Mouse (Mus musculus) heart, embryonic 11.5 days (tissue): Measurements from ENCODE around the gene Abhd14b. TPM values are rescaled to one million over a fixed set of nuclear protein-coding genes. Genes with fewer than 3 reads are reported as not detected.
A peak's percentile ranks its signal among the peaks of the same experiment; 100 is the strongest.

ENCODE experiments used
- ATAC-seq: fragments of 200-750 bp; cut with Nextera tagmentation; replicated peaks from 2 replicates; pipeline ENCODE4 v1.8.0; 2017; ENCODE audit warnings: moderate library complexity; ENCODE audit not compliant: insufficient number of reproducible peaks, low FRiP score, low TSS enrichment
- H3K27ac ChIP-seq: fragments of 300-500 bp; sonication (generic); 2 replicates; pipeline ENCODE4 v1.5.1; 2014; ENCODE audit warnings: mild to moderate bottlenecking, low read depth, low read length
- H3K27me3 ChIP-seq: fragments of 300-500 bp; sonication (generic); 2 replicates; pipeline ENCODE4 v1.6.1; 2014; ENCODE audit warnings: mild to moderate bottlenecking, low read length, mixed read lengths; ENCODE audit not compliant: control insufficient read depth, insufficient read depth
- H3K36me3 ChIP-seq: fragments of 300-500 bp; sonication (generic); 2 replicates; pipeline ENCODE4 v1.6.1; 2014; ENCODE audit warnings: mild to moderate bottlenecking, low read length, moderate library complexity, mixed read lengths; ENCODE audit not compliant: control insufficient read depth, insufficient read depth
- H3K4me1 ChIP-seq: fragments of 300-500 bp; sonication (generic); 2 replicates; pipeline ENCODE4 v1.6.1; 2014; ENCODE audit warnings: low read length; ENCODE audit not compliant: control insufficient read depth, insufficient read depth
- H3K4me2 ChIP-seq: fragments of 300-500 bp; sonication (generic); 2 replicates; pipeline ENCODE4 v1.6.1; 2014; ENCODE audit warnings: mild to moderate bottlenecking, moderate library complexity
- H3K4me3 ChIP-seq: fragments of 300-500 bp; sonication (generic); 2 replicates; pipeline ENCODE4 v1.5.1; 2014; ENCODE audit warnings: low read depth, low read length
- H3K9ac ChIP-seq: fragments of 300-500 bp; sonication (generic); 2 replicates; pipeline ENCODE4 v1.6.1; 2014; ENCODE audit warnings: mild to moderate bottlenecking, low read depth, low read length, moderate library complexity
- H3K9me3 ChIP-seq: fragments of 300-500 bp; sonication (generic); replicated peaks from 2 replicates; pipeline ENCODE4 v1.6.1; 2016; ENCODE audit warnings: low read length; ENCODE audit not compliant: control insufficient read depth
- WGBS: fragments of 180-500 bp; shearing (Covaris S2); extraction: QIAGEN DNeasy Blood & Tissue Kit; methylation state at CpG from one replicate; pipeline ENCODE4 v1.1.7; 2014; ENCODE audit not compliant: insufficient replicate concordance; 5-methylcytosine and 5-hydroxymethylcytosine counted together
- polyA plus RNA-seq: library from polyadenylated mRNA; unstranded; fragments of >200 nt; fragmentation: Nextera tagmentation; extraction: Ambion mirVana; gene quantifications from 2 replicates; pipeline ENCODE4 v1.2.1, GENCODE M21; 2014

Abhd14b gene
- polyA plus RNA-seq, 1 experiment from 2014 or later, result 5.0 TPM

DNA sequence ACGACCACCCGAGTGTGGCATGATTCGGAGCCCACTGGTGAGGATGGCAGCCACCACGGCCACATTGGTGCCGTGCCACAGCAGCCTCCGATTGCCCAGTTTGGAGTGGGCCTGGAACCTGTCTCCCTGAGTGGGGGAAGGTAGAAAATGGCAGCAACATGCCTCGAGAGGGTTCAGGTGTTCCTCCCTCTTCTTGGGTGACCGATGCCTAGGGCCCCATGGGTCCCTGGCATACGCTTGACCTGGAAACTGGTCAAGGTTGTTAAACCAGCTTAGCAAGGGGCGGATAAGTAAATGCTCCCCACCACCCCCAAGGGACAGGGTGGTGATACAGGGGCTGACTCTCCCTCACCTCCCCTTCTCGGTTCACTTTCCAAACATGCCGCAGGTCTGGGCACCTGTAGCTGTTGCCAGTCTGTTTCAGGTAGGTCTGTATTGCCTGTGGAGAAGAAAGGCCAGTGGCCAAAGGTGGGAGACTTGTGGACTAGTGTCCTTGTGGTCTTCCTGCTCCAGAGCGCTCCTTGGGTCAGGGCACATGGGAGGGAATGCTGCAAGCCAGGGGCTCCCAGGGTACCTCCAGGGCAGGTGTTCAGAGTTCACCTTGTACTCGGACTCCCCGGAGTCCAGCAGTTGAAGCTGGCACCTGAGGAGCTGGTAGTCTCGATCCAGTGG lies 26.0 kb downstream of the Abhd14b start:
- H3K27ac ChIP-seq, result no peak overlapping the region

DNA sequence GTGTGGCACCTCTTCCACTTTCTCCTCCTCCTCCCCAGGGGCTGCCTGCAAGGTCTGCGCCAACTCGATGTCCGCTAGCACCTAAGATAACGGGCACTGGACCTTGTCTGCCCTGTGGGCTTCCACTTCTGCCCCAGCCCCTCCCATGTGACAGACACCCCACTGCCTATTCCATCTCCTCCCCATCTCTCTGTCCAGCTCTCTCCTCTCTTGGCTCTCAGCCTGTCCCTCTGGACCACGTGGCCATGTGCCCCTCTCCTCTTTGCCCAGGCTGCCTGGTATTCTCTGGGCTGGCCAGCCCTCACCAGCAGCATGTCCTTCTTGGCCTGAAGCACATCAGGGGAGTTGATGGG lies 26.5 kb downstream of the Abhd14b start:
- Histone ChIP-seq H3K4me1 (peaks cover 33% of the 10 kb centered on the region), H3K9me3 (no peaks in the 10 kb centered on the region), H3K4me3 (no peak overlapping the region)

More for the DNA sequence above, 26.0 kb downstream of the Abhd14b start:
- no peak overlapping the region for H3K4me3 ChIP-seq
- no peaks in the 10 kb centered on the region for H3K27me3 ChIP-seq
- 85% methylated on average over 16 of the region's 16 CpGs for WGBS
- no peak overlapping the region for H3K4me2 ChIP-seq
- no peaks in the 10 kb centered on the region for H3K9me3 ChIP-seq
- H3K4me1 ChIP-seq, result peaks cover 33% of the 10 kb centered on the region
- no peaks in the 10 kb centered on the region for H3K36me3 ChIP-seq
- no peak for ATAC-seq
- no peak overlapping the region for H3K9ac ChIP-seq

DNA sequence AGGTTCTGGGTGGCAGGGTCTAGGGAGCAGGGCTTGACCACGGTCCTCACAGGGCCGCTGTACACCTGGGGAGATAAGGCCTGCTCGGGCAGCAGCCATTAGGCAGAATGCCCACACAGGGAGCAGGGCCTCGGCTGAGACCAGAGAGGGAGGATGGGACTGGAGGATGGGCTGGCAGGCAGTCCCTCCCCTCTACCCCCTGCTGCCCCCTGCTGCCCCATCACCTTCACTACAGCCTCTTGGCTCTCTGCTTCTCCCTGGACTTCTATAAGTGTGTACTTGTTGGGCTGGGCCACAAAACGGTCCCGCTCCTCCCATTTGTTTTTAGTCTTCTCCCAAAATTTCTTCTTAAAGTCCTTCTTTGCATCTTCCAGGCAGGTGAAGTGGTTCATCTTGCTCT lies 27.2 kb downstream of the Abhd14b start:
- 4% methylated on average over 6 of the region's 6 CpGs for WGBS
- no peak for ATAC-seq
- Histone ChIP-seq H3K4me1 (peaks cover 33% of the 10 kb centered on the region), H3K27ac (no peak overlapping the region), H3K9me3 (no peaks in the 10 kb centered on the region), H3K4me3 (no peak overlapping the region), H3K36me3 (no peaks in the 10 kb centered on the region), H3K4me2 (peak overlapping the region; percentile 18; the same call in 1 of the 2 replicates), H3K27me3 (no peaks in the 10 kb centered on the region), H3K9ac (no peak overlapping the region)

More for the DNA sequence above, 26.5 kb downstream of the Abhd14b start:
- 71% methylated on average over 5 of the region's 5 CpGs for WGBS
- no peaks in the 10 kb centered on the region for H3K36me3 ChIP-seq
- H3K27me3 ChIP-seq, result no peaks in the 10 kb centered on the region
- H3K9ac ChIP-seq, result no peak overlapping the region
- no peak for ATAC-seq
- H3K27ac ChIP-seq, result no peak overlapping the region
- H3K4me2 ChIP-seq, result no peak overlapping the region

DNA sequence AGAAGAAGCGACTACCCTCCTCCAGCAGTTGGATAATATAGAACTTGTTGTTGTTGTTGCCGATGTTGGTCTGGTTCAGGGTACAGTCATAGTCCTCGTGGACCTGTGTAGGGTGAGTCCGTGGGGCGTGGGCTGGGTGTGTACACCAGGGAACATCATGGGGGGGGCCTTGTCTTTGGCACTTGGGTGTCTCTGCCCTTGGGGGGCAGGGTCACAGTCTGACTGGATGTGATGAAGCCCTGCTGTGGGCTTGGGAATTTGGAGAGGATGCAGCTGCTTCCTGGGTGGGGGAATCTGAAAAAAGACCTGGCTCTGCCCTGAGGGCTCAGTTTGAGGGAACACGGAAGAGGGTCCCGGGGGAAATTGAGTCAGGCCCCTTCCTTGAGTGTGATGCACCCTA lies 27.8 kb downstream of the Abhd14b start:
- no peaks in the 10 kb centered on the region for H3K27me3 ChIP-seq
- peaks cover 33% of the 10 kb centered on the region for H3K4me1 ChIP-seq
- H3K27ac ChIP-seq, result no peak overlapping the region
- H3K36me3 ChIP-seq, result no peaks in the 10 kb centered on the region
- H3K4me2 ChIP-seq, result no peak overlapping the region
- no peak overlapping the region for H3K4me3 ChIP-seq
- H3K9ac ChIP-seq, result no peak overlapping the region
- H3K9me3 ChIP-seq, result no peaks in the 10 kb centered on the region
- no peak for ATAC-seq
- WGBS, result 61% methylated on average over 7 of the region's 7 CpGs

DNA sequence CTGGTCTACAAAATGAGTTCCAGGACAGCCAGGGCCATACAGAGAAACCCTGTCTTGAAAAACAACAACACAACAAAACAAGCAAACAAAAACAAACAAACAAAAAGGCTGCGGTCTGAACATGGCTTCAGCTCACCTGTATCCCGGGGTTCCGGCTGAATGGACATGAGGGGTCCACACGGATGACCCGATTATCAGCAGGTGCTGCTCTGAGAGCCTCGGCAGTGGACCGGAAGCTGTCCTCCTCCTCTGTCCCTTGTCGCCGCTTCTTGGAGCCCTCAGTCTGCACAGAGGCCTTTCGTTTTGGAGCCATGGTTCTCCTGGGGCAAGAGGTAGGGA lies 28.4 kb downstream of the Abhd14b start, which contains the start of gene Rrp9:
Gene Rrp9 (plus strand): TSS at position 301 of the 339 bp plus-strand sequence.
- H3K4me3 ChIP-seq, result peak within 1 kb of the TSS; percentile 57; the same call in 1 of the 2 replicates
- 82% methylated on average over 10 of the region's 10 CpGs for WGBS
- H3K27ac ChIP-seq, result no peak within 1 kb of the TSS
- no peaks in the 10 kb centered on the region for H3K36me3 ChIP-seq
- no peaks in the 10 kb centered on the region for H3K9me3 ChIP-seq
- peak within 1 kb of the TSS; percentile 48 for H3K4me2 ChIP-seq
- peaks cover 33% of the 10 kb centered on the region for H3K4me1 ChIP-seq
- no peaks in the 10 kb centered on the region for H3K27me3 ChIP-seq
- no peak for ATAC-seq
- peak within 1 kb of the TSS; percentile 58 for H3K9ac ChIP-seq

DNA sequence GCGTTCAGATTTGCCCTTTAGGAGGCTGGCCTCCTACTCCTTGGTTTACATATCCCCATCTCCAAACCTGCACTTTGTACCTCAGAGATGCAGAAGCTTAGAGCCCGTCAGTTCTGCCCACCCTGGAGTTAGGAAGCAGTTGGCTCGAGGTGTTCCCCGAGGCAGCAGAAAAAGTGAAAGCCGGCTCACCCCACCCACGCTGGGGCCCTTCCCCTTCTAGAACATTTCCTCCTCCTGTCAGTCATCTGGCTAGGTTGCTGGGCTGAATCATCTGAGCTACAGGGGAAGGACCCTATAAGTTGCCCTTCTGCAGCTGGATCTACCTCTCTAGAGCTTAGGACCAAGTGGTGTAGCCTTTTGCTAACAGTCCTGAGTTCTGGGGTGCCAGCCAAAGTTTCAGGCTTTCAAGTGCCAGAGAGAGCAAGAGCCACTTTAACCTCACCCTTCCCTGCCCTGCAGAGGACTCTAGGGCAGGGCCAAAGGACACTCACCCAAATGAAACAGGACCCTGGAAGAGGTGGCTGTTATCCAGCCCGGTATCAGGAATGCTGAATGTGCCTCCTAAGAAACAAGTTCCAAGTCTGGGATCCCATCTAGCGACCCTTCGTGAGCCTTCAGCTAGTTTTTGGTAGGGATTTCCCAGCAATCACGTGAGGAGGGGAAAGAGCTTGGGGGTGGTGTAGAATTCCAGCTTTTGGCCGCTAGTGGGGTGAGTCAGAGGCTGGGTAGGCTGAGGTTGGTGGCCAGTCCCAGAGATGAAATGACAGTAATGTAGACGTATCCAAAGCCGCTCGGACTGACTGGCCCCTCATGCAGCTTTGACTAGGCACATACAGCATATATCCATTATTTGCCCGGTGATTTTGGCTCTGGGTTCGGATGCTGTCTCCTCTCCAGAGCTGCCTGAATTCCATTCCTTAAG lies 29.0 kb downstream of the Abhd14b start:
- 31% methylated on average over 16 of the region's 16 CpGs for WGBS
- Histone ChIP-seq H3K4me2 (peak overlapping the region; percentile 48), H3K27me3 (no peaks in the 10 kb centered on the region), H3K36me3 (no peaks in the 10 kb centered on the region), H3K27ac (no peak overlapping the region), H3K9ac (peak overlapping the region; percentile 58), H3K4me3 (peak overlapping the region; percentile 57; the same call in 1 of the 2 replicates), H3K9me3 (no peaks in the 10 kb centered on the region), H3K4me1 (peaks cover 33% of the 10 kb centered on the region)
- ATAC-seq, result peak; percentile 14; the same call in 1 of the 2 replicates

DNA sequence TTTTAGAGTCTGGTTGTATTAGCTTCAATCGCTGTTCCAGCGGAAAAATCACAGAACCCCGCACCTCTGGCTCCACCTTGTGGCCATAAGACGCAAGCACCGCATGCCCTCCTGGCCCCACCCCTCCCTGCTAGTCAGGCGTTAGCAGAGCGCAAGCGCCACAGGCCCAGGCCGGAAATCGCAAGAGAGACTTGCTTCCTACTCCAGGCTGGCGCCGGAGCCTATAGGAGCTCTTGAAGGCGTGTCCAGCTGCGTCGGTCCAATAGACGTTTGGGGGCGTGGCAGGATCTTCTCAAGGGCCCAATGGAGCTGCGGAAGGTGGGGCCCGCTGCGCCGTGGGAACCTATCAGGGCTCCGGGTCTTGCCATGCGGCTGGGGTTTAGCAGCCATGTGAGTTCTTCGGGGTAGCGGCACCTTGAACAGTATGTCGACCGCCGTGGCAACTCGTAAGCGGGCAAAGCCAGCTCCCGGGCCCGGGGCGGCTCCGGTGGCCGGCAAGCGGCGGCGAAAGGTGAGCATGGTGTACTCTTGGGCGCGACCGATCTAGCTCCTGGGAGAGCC lies 29.7 kb downstream of the Abhd14b start, which contains the start of gene Parp3:
Gene Parp3 (minus strand): TSS at position 26 of the 561 bp plus-strand sequence.
- H3K36me3 ChIP-seq, result no peaks in the 10 kb centered on the region
- H3K4me3 ChIP-seq, result peak within 1 kb of the TSS; percentile 57
- H3K27ac ChIP-seq, result no peak within 1 kb of the TSS
- no peaks in the 10 kb centered on the region for H3K27me3 ChIP-seq
- under 1% methylated on average over 41 of the region's 41 CpGs for WGBS
- H3K9me3 ChIP-seq, result no peaks in the 10 kb centered on the region
- peak; percentile 98 for ATAC-seq
- peak within 1 kb of the TSS; percentile 63 for H3K9ac ChIP-seq
- H3K4me1 ChIP-seq, result peaks cover 28% of the 10 kb centered on the region
- H3K4me2 ChIP-seq, result peak within 1 kb of the TSS; percentile 77

DNA sequence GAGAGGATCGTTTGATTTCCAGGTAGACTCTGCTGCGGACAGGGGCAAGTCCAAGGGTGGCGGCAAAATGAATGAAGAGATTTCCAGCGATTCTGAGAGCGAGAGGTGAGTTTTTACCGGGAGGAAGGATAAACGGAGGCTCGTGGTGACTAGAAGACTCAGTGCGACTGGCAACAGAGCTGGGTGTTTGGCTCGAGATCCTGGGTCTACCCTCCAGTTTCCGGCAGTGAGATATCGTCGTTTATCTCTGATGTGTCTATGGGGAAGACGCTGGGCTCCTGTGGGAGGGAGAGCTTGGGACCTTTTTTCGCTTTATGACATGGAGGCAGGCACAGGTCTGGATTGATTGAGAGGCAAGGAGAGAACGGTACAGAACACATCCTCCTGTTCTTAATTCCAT lies 30.4 kb downstream of the Abhd14b start:
- H3K4me3 ChIP-seq, result peak overlapping the region; percentile 57
- H3K9me3 ChIP-seq, result no peaks in the 10 kb centered on the region
- H3K4me1 ChIP-seq, result peaks cover 23% of the 10 kb centered on the region
- ATAC-seq, result no peak
- no peaks in the 10 kb centered on the region for H3K27me3 ChIP-seq
- 2% methylated on average over 16 of the region's 16 CpGs for WGBS
- peak overlapping the region; percentile 77 for H3K4me2 ChIP-seq
- no peak overlapping the region for H3K27ac ChIP-seq
- H3K9ac ChIP-seq, result peak overlapping the region; percentile 63
- peaks cover under 1% of the 10 kb centered on the region; the same call in 1 of the 2 replicates for H3K36me3 ChIP-seq
